Mouse (Mus musculus) heart, embryonic 10.5 days (tissue): ENCODE measurements around the gene Ces4a. TPM values are rescaled to one million over a fixed set of nuclear protein-coding genes. Genes with fewer than 3 reads are reported as not detected.
"Not testable (repeated sequence)": the region's sequence is repeated elsewhere in the genome, so short reads cannot be mapped to it uniquely, and the experiment has no call there.

Experiments
- DNase-seq: peaks from one replicate; pipeline ENCODE4 v3.0.0-alpha.2; 2017; ENCODE audit warnings: low spot score
- H3K27ac ChIP-seq: fragments of 300-500 bp; sonication (generic); 2 replicates; pipeline ENCODE4 v1.5.1; 2016; ENCODE audit warnings: mild to moderate bottlenecking
- H3K27me3 ChIP-seq: fragments of 300-500 bp; sonication (generic); 2 replicates; pipeline ENCODE4 v1.6.1; 2016; ENCODE audit warnings: mild to moderate bottlenecking; ENCODE audit not compliant: poor library complexity, insufficient read depth, severe bottlenecking
- H3K36me3 ChIP-seq: fragments of 300-500 bp; sonication (generic); 2 replicates; pipeline ENCODE4 v1.6.1; 2016; ENCODE audit warnings: mild to moderate bottlenecking, moderate library complexity
- H3K4me1 ChIP-seq: fragments of 300-500 bp; sonication (generic); 2 replicates; pipeline ENCODE4 v1.6.1; 2016; ENCODE audit warnings: mild to moderate bottlenecking
- H3K4me3 ChIP-seq: fragments of 300-500 bp; sonication (generic); 2 replicates; pipeline ENCODE4 v1.5.1; 2016; ENCODE audit warnings: mild to moderate bottlenecking, moderate library complexity
- H3K9me3 ChIP-seq: fragments of 300-500 bp; sonication (generic); 2 replicates; pipeline ENCODE4 v1.6.1; 2016; ENCODE audit warnings: mild to moderate bottlenecking, moderate library complexity
- WGBS: fragments of 180-500 bp; shearing (Covaris S2); methylation state at CpG from one replicate; pipeline ENCODE4 v1.1.7; 2016; 5-methylcytosine and 5-hydroxymethylcytosine counted together
- polyA plus RNA-seq: library from polyadenylated mRNA; unstranded; fragments of >200 nt; fragmentation: Nextera tagmentation; extraction: Ambion mirVana; gene quantifications from 2 replicates; pipeline ENCODE4 v1.2.1, GENCODE M21; 2016

Gene Ces4a
- not detected in 2 replicates for polyA plus RNA-seq

GRCm38 (mm10) chr8:105131509-105131908 lies at the start of gene Ces4a:
Ces4a (plus strand) TSS chr8:105131800.
- no peak for DNase-seq
- no peak within 1 kb of the TSS for H3K4me3 ChIP-seq
- H3K27ac ChIP-seq: no peak within 1 kb of the TSS
- 74% methylated on average over 5 of the region's 5 CpGs for WGBS
- no peaks in the 10 kb centered on the region for H3K9me3 ChIP-seq
- H3K4me1 ChIP-seq: no peaks in the 10 kb centered on the region
- H3K36me3 ChIP-seq: no peaks in the 10 kb centered on the region
- no peaks in the 10 kb centered on the region for H3K27me3 ChIP-seq

GRCm38 (mm10) chr8:105083449-105084050 lies 48.0 kb upstream of the Ces4a start, which contains the start of gene Ces3b:
Ces3b (plus strand) TSS chr8:105083753.
- 40% methylated on average over 7 of the region's 7 CpGs for WGBS
- Histone ChIP-seq H3K27me3 (no peaks in the 10 kb centered on the region), H3K36me3 (no peaks in the 10 kb centered on the region)

GRCm38 (mm10) chr8:105088166-105088565 lies 43.4 kb upstream of the Ces4a start:
- H3K27me3 ChIP-seq, DNase-seq, H3K36me3 ChIP-seq, H3K4me3 ChIP-seq, H3K4me1 ChIP-seq, H3K27ac ChIP-seq, H3K9me3 ChIP-seq: not testable (repeated sequence)
- WGBS: 66% methylated on average over 5 of the region's 5 CpGs

More at GRCm38 (mm10) chr8:105083449-105084050, 48.0 kb upstream of the Ces4a start, which contains the start of gene Ces3b:
- Histone ChIP-seq H3K27ac (no peak within 1 kb of the TSS), H3K4me1 (peaks cover 6% of the 10 kb centered on the region; the same call in 1 of the 2 replicates), H3K9me3 (no peaks in the 10 kb centered on the region), H3K4me3 (no peak within 1 kb of the TSS)
- no peak for DNase-seq

- Histone ChIP-seq H3K4me3 (no peak overlapping the region), H3K36me3 (no peaks in the 10 kb centered on the region), H3K4me1 (0 out of 2 replicates have a peak, but pooled peaks cover 2% of the 10 kb centered on the region), H3K27me3 (no peaks in the 10 kb centered on the region), H3K9me3 (no peaks in the 10 kb centered on the region), H3K27ac (no peak overlapping the region)
- WGBS: 61% methylated on average over 4 of the region's 4 CpGs
- no peak for DNase-seq
Observed at GRCm38 (mm10) chr8:105088581-105088980, 43.0 kb upstream of the Ces4a start.

- H3K4me1 ChIP-seq: peaks cover 5% of the 10 kb centered on the region; the same call in 1 of the 2 replicates
- WGBS: 80% methylated on average over 3 of the region's 3 CpGs
- H3K27ac ChIP-seq: no peak overlapping the region
- no peaks in the 10 kb centered on the region for H3K36me3 ChIP-seq
- H3K9me3 ChIP-seq: no peaks in the 10 kb centered on the region
- no peaks in the 10 kb centered on the region for H3K27me3 ChIP-seq
- no peak overlapping the region for H3K4me3 ChIP-seq
- no peak for DNase-seq
Observed at GRCm38 (mm10) chr8:105093992-105094391, 37.6 kb upstream of the Ces4a start.

- H3K27me3 ChIP-seq, H3K4me1 ChIP-seq, H3K27ac ChIP-seq, H3K36me3 ChIP-seq, H3K4me3 ChIP-seq, H3K9me3 ChIP-seq, DNase-seq: not testable (repeated sequence)
- 72% methylated on average over 4 of the region's 4 CpGs for WGBS
Observed at GRCm38 (mm10) chr8:105102101-105102785, 29.4 kb upstream of the Ces4a start.

- DNase-seq, H3K36me3 ChIP-seq, H3K4me1 ChIP-seq, H3K9me3 ChIP-seq, H3K27ac ChIP-seq, H3K27me3 ChIP-seq, H3K4me3 ChIP-seq: not testable (repeated sequence)
- 76% methylated on average over 5 of the region's 5 CpGs for WGBS
Observed at GRCm38 (mm10) chr8:105103701-105104100, 27.9 kb upstream of the Ces4a start.

GRCm38 (mm10) chr8:105104220-105104619 lies 27.4 kb upstream of the Ces4a start:
- Histone ChIP-seq H3K36me3 (no peaks in the 10 kb centered on the region), H3K27me3 (no peaks in the 10 kb centered on the region), H3K4me1 (no peaks in the 10 kb centered on the region), H3K27ac (no peak overlapping the region), H3K4me3 (no peak overlapping the region), H3K9me3 (no peaks in the 10 kb centered on the region)
- no peak for DNase-seq
- WGBS: 77% methylated on average over 3 of the region's 3 CpGs

GRCm38 (mm10) chr8:105129864-105130263 lies 1.7 kb upstream of the Ces4a start:
- WGBS: 75% methylated on average over 9 of the region's 9 CpGs
- Histone ChIP-seq H3K4me1 (no peaks in the 10 kb centered on the region), H3K27ac (no peak overlapping the region), H3K4me3 (no peak overlapping the region), H3K36me3 (no peaks in the 10 kb centered on the region), H3K27me3 (no peaks in the 10 kb centered on the region), H3K9me3 (no peaks in the 10 kb centered on the region)
- no peak for DNase-seq

- Histone ChIP-seq H3K27ac (no peak overlapping the region), H3K27me3 (peaks cover 10% of the 10 kb centered on the region), H3K36me3 (no peaks in the 10 kb centered on the region), H3K4me3 (no peak overlapping the region), H3K9me3 (no peaks in the 10 kb centered on the region), H3K4me1 (peaks cover 5% of the 10 kb centered on the region; the same call in 1 of the 2 replicates)
- DNase-seq: no peak
- 34% methylated on average over 4 of the region's 4 CpGs for WGBS
Observed at GRCm38 (mm10) chr8:105138423-105138822, 6.8 kb downstream of the Ces4a start.

GRCm38 (mm10) chr8:105142395-105142794 lies 10.8 kb downstream of the Ces4a start:
- DNase-seq: no peak
- Histone ChIP-seq H3K27ac (no peak overlapping the region), H3K36me3 (no peaks in the 10 kb centered on the region), H3K4me3 (peak overlapping the region; percentile 35), H3K9me3 (no peaks in the 10 kb centered on the region), H3K4me1 (peaks cover 5% of the 10 kb centered on the region; the same call in 1 of the 2 replicates), H3K27me3 (peaks cover 16% of the 10 kb centered on the region)
- WGBS: 27% methylated on average over 19 of the region's 19 CpGs

- 64% methylated on average over 4 of the region's 4 CpGs for WGBS
- Histone ChIP-seq H3K36me3 (no peaks in the 10 kb centered on the region), H3K4me3 (no peak overlapping the region), H3K4me1 (peaks cover 11% of the 10 kb centered on the region), H3K27me3 (peaks cover 39% of the 10 kb centered on the region), H3K27ac (no peak overlapping the region), H3K9me3 (no peaks in the 10 kb centered on the region)
- DNase-seq: no peak
Observed at GRCm38 (mm10) chr8:105151654-105152053, 20.1 kb downstream of the Ces4a start.

GRCm38 (mm10) chr8:105152623-105153398 lies 21.2 kb downstream of the Ces4a start:
- Histone ChIP-seq H3K27me3 (peaks cover 39% of the 10 kb centered on the region), H3K9me3 (no peaks in the 10 kb centered on the region), H3K36me3 (no peaks in the 10 kb centered on the region), H3K4me3 (peak overlapping the region; percentile 57), H3K4me1 (peaks cover 11% of the 10 kb centered on the region), H3K27ac (peak overlapping the region; percentile 47)
- 3% methylated on average over 27 of the region's 27 CpGs for WGBS
- peak; percentile 90 for DNase-seq
